13 mouse cellular contexts compared by ENCODE assay signal in the genomic region with DNA sequence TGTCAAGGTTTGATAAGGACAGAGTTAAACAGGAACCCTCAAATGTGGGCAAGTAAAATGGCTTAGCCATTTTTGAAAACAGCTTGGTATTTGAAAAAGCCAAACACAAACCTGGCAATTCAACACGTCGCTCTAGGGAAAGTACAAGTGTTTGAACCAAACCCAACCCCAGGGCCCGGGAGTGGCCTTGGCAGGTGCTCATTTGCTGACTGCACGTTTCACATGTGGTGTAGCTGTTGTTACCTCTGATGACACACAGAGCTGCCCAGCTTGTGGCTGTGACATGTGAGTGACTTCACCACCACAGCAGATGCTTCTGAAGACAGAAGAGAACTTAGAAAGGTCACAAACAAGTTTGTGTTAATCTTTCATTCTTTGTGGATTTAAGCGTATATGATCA.
"Had no signal": no experiment of that assay in that cellular context is flagged by ENCODE, and none has a peak within 500 bp of the region (broad histone marks: within the 10 kb centered on the region; RNA-seq: fewer than 3 reads in every experiment).

No protein-coding gene starts in this region.

- H3K4me1 ChIP-seq: stomach, embryonic 15.5 days had no signal

- H3K4me3 ChIP-seq: limb, embryonic 13.5 days; midbrain, embryonic 12.5 days; neural tube, embryonic 15.5 days; stomach, embryonic 15.5 days had no signal

- H3K4me2 ChIP-seq: limb, embryonic 13.5 days; midbrain, embryonic 12.5 days; neural tube, embryonic 15.5 days; stomach, embryonic 15.5 days had no signal

- ATAC-seq: midbrain, embryonic 16.5 days had no signal

- H3K9me3 ChIP-seq: midbrain, embryonic 12.5 days; neural tube, embryonic 15.5 days; stomach, embryonic 15.5 days had no signal

- H3K36me3 ChIP-seq: limb, embryonic 13.5 days; midbrain, embryonic 12.5 days; neural tube, embryonic 15.5 days; stomach, embryonic 15.5 days had no signal

- H3K9ac ChIP-seq: limb, embryonic 13.5 days; liver, embryonic 14.5 days; midbrain, embryonic 12.5 days; neural tube, embryonic 15.5 days; stomach, embryonic 15.5 days had no signal

- DNase-seq: kidney, adult 11 months; kidney, adult 9 months; kidney, postnatal 36 days; layer of hippocampus, adult 9-11 months; left cerebral cortex, postnatal 4 days; thymus, postnatal 36 days had no signal

- H3K27ac ChIP-seq: kidney, postnatal 0 days; limb, embryonic 13.5 days; liver, embryonic 14.5 days; midbrain, embryonic 12.5 days; neural tube, embryonic 15.5 days; stomach, embryonic 15.5 days had no signal

- H3K27me3 ChIP-seq: limb, embryonic 13.5 days; midbrain, embryonic 12.5 days; neural tube, embryonic 15.5 days; stomach, embryonic 15.5 days had no signal
